Mouse (Mus musculus) forebrain, embryonic 11.5 days (tissue): ENCODE measurements at regions not wholly inside any gene's neighbourhood (a gene's known extent, or its start where the extent isn't known, plus 50 kb on each side); places are given as distances from the start of the nearest gene placed in this dataset.

Source experiments
- ATAC-seq: fragments of 200-750 bp; cut with Nextera tagmentation; replicated peaks from 2 replicates; pipeline ENCODE4 v1.8.0; 2017; ENCODE audit warnings: moderate TSS enrichment; ENCODE audit not compliant: low FRiP score
- DNase-seq: peaks from one replicate; pipeline ENCODE4 v3.0.0-alpha.2; 2017; ENCODE audit warnings: low spot score
- H3K27ac ChIP-seq: fragments of 300-500 bp; sonication (generic); 2 replicates; pipeline ENCODE4 v1.5.1; 2014; ENCODE audit warnings: low read depth, low read length
- H3K27me3 ChIP-seq: fragments of 300-500 bp; sonication (generic); 2 replicates; pipeline ENCODE4 v1.6.1; 2014; ENCODE audit warnings: mild to moderate bottlenecking, low read length, mixed read lengths; ENCODE audit not compliant: control insufficient read depth, insufficient read depth
- H3K36me3 ChIP-seq: fragments of 300-500 bp; sonication (generic); 2 replicates; pipeline ENCODE4 v1.6.1; 2014; ENCODE audit warnings: mild to moderate bottlenecking, low read length, moderate library complexity, mixed read lengths; ENCODE audit not compliant: control insufficient read depth, insufficient read depth
- H3K4me1 ChIP-seq: fragments of 300-500 bp; sonication (generic); replicated peaks from 2 replicates; pipeline ENCODE4 v1.6.1; 2014; ENCODE audit warnings: low read length, mixed read lengths; ENCODE audit not compliant: control insufficient read depth, insufficient read depth
- H3K4me2 ChIP-seq: fragments of 300-500 bp; sonication (generic); 2 replicates; pipeline ENCODE4 v1.6.1; 2014; ENCODE audit warnings: low read depth, mild to moderate bottlenecking, low read length, moderate library complexity, mixed read lengths; ENCODE audit not compliant: severe bottlenecking
- H3K4me3 ChIP-seq: fragments of 300-500 bp; sonication (generic); 2 replicates; pipeline ENCODE4 v1.5.1; 2014; ENCODE audit warnings: low read depth, low read length
- H3K9ac ChIP-seq: fragments of 300-500 bp; sonication (generic); 2 replicates; pipeline ENCODE4 v1.6.1; 2014; ENCODE audit warnings: low read length
- H3K9me3 ChIP-seq: fragments of 300-500 bp; sonication (generic); 2 replicates; pipeline ENCODE4 v1.6.1; 2016; ENCODE audit warnings: low read length, mixed read lengths; ENCODE audit not compliant: control insufficient read depth
- WGBS: fragments of 180-500 bp; shearing (Covaris S2); extraction: QIAGEN DNeasy Blood & Tissue Kit; methylation state at CpG from one replicate; pipeline ENCODE4 v1.1.7; 2014; 5-methylcytosine and 5-hydroxymethylcytosine counted together

DNA sequence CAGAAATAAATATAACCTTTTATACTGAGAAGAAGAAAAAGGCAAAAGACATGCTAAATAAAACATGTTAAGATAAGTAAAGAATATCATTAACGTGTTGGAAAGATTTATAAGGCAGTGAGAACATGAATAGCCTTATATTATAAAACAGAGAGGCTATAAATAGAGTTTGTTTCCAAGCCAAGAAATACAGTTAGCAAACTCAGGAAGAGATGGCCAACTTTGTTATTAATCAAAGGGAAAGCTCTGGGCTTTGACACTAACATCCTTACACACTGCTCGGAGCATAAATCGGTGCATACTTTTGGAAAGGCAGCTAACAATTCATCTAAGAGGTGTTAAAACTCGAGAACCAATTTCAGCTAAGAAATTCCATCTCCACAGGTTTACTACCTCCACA lies 106.3 kb upstream of the Gm26657 start:
- Histone ChIP-seq H3K9me3 (no peaks in the 10 kb centered on the region), H3K4me3 (no peak overlapping the region), H3K9ac (no peak overlapping the region), H3K27ac (no peak overlapping the region), H3K4me2 (no peak overlapping the region), H3K27me3 (no peaks in the 10 kb centered on the region), H3K4me1 (no peaks in the 10 kb centered on the region), H3K36me3 (no peaks in the 10 kb centered on the region)
- no peak for DNase-seq
- 91% methylated on average over 4 of the region's 4 CpGs for WGBS
- ATAC-seq = no peak

DNA sequence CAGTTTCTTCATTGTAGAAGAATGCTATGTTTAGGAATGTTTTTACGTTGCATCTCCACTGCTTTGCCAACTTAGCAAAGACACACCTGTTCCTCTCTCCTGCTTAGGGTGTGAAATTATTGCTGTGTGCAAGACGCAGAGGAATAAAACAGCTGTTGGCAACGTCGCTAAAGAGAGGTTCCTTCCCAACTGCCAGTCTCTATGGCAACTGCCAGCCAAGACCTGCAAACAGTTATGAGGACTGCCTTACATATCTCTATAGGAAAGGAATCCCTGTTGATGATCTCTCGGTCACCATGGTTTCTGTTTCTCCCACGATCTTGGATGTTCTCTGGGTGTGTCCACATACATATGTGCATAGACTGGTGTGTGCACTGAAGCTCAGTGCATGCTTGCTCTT lies 109.6 kb upstream of the Gm26657 start:
- ATAC-seq = no peak
- H3K4me2 ChIP-seq = no peak overlapping the region
- H3K9ac ChIP-seq = no peak overlapping the region
- H3K4me1 ChIP-seq = no peaks in the 10 kb centered on the region
- no peaks in the 10 kb centered on the region for H3K9me3 ChIP-seq
- H3K27ac ChIP-seq = no peak overlapping the region
- DNase-seq = no peak
- no peak overlapping the region for H3K4me3 ChIP-seq
- H3K36me3 ChIP-seq = no peaks in the 10 kb centered on the region
- 80% methylated on average over 6 of the region's 6 CpGs for WGBS
- H3K27me3 ChIP-seq = no peaks in the 10 kb centered on the region

- Histone ChIP-seq H3K9ac (no peak overlapping the region), H3K9me3 (no peaks in the 10 kb centered on the region), H3K4me2 (no peak overlapping the region), H3K4me3 (no peak overlapping the region), H3K27me3 (no peaks in the 10 kb centered on the region), H3K4me1 (no peaks in the 10 kb centered on the region), H3K27ac (no peak overlapping the region), H3K36me3 (no peaks in the 10 kb centered on the region)
- no peak for ATAC-seq
- DNase-seq = no peak
- 73% methylated on average over 7 of the region's 7 CpGs for WGBS
Observed at GRCm38 (mm10) chr4:56627206-56627605, 112.7 kb upstream of the Gm26657 start.

GRCm38 (mm10) chr4:56621782-56622181 lies 118.1 kb upstream of the Gm26657 start:
- 85% methylated on average over 4 of the region's 4 CpGs for WGBS
- ATAC-seq = no peak
- no peak overlapping the region for H3K9ac ChIP-seq
- H3K4me2 ChIP-seq = no peak overlapping the region
- H3K27ac ChIP-seq = no peak overlapping the region
- H3K27me3 ChIP-seq = no peaks in the 10 kb centered on the region
- H3K9me3 ChIP-seq = no peaks in the 10 kb centered on the region
- H3K36me3 ChIP-seq = no peaks in the 10 kb centered on the region
- no peaks in the 10 kb centered on the region for H3K4me1 ChIP-seq
- DNase-seq = no peak
- no peak overlapping the region for H3K4me3 ChIP-seq

GRCm38 (mm10) chr4:56621356-56621755 lies 118.5 kb upstream of the Gm26657 start:
- H3K36me3 ChIP-seq = no peaks in the 10 kb centered on the region
- WGBS = 94% methylated on average over 1 of the region's 1 CpGs
- no peak overlapping the region for H3K4me3 ChIP-seq
- no peaks in the 10 kb centered on the region for H3K4me1 ChIP-seq
- no peak overlapping the region for H3K4me2 ChIP-seq
- DNase-seq (no peak), ATAC-seq (no peak)
- H3K9ac ChIP-seq = no peak overlapping the region
- H3K27me3 ChIP-seq = no peaks in the 10 kb centered on the region
- H3K27ac ChIP-seq = no peak overlapping the region
- H3K9me3 ChIP-seq = no peaks in the 10 kb centered on the region

DNA sequence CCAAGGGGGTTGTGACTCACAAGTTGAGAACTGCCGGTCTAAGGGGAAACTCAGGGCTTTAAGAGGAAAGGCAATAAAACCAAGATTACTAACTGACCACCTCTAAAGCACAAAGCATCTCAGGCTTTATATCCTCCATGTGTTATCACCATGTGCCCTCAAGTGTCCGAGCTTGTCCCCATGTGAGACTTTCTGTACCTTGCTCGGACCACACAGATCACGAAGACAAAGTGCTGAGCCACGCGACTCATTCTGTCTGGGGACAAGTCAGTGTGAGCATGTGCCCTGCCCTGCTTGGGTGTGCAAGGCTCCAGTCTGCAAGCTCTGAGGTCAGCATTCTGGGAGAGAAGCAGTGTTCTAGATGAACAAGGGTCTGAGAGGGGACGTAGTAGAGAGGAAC lies 119.2 kb upstream of the Gm26657 start:
- ATAC-seq (no peak), DNase-seq (no peak)
- Histone ChIP-seq H3K27me3 (no peaks in the 10 kb centered on the region), H3K4me3 (no peak overlapping the region), H3K4me1 (no peaks in the 10 kb centered on the region), H3K27ac (no peak overlapping the region), H3K36me3 (no peaks in the 10 kb centered on the region), H3K4me2 (no peak overlapping the region), H3K9me3 (no peaks in the 10 kb centered on the region), H3K9ac (no peak overlapping the region)
- WGBS = 93% methylated on average over 7 of the region's 7 CpGs

DNA sequence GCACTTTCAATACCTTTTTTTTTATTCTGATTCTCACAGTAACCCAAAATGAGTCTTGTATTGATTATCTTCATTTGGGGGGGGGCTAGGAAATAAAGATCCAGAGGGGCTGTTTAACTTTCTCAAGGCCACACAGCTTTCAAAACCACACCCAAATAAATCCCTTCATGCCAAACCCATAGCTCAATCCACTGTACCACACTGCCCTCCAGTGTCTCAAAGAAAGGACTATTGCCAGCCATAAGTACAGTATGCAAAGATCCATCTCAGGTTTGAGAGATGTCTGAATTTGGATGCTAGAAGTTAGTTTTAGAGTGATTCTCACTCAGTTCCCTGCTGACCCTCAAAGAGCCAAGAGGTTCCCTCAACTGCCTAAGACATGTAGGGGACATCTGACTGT lies 120.1 kb upstream of the Gm26657 start:
- ATAC-seq = no peak
- no peak overlapping the region for H3K4me2 ChIP-seq
- DNase-seq = no peak
- H3K27me3 ChIP-seq = no peaks in the 10 kb centered on the region
- H3K9ac ChIP-seq = no peak overlapping the region
- no peaks in the 10 kb centered on the region for H3K36me3 ChIP-seq
- H3K4me3 ChIP-seq = no peak overlapping the region
- H3K4me1 ChIP-seq = no peaks in the 10 kb centered on the region
- no peak overlapping the region for H3K27ac ChIP-seq
- no peaks in the 10 kb centered on the region for H3K9me3 ChIP-seq

DNA sequence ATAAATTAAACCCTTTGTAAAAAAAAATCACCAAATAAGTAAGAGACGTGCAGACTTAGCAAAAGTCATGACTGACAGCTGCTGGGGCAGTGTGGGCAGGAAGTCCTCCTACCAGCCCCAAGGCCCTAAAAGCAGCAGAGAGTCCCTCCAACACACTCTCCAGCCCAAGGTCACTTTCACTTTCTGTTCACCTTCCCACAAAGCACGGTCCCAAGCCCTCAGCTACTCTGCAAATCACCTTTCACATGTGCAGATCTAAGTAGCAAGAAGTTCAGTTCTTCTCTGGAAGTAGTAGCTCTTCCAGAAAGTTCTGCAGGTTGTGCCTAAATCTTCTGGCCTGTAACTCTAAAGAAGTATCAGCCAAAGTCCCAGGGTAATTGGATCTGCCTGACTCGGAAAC lies 120.8 kb upstream of the Gm26657 start:
- DNase-seq = no peak
- WGBS = 83% methylated on average over 3 of the region's 3 CpGs
- no peak for ATAC-seq

GRCm38 (mm10) chr4:56618433-56618832 lies 121.4 kb upstream of the Gm26657 start:
- no peak overlapping the region for H3K9ac ChIP-seq
- no peaks in the 10 kb centered on the region for H3K27me3 ChIP-seq
- H3K4me3 ChIP-seq = no peak overlapping the region
- WGBS = 93% methylated on average over 5 of the region's 5 CpGs
- no peak overlapping the region for H3K27ac ChIP-seq
- no peak overlapping the region for H3K4me2 ChIP-seq
- H3K4me1 ChIP-seq = no peaks in the 10 kb centered on the region
- no peaks in the 10 kb centered on the region for H3K9me3 ChIP-seq
- no peak for DNase-seq
- ATAC-seq = no peak
- H3K36me3 ChIP-seq = no peaks in the 10 kb centered on the region

More for the DNA sequence above, 120.8 kb upstream of the Gm26657 start:
- no peak overlapping the region for H3K4me3 ChIP-seq
- no peaks in the 10 kb centered on the region for H3K27me3 ChIP-seq
- H3K9ac ChIP-seq = no peak overlapping the region
- no peak overlapping the region for H3K27ac ChIP-seq
- no peaks in the 10 kb centered on the region for H3K4me1 ChIP-seq
- no peak overlapping the region for H3K4me2 ChIP-seq
- no peaks in the 10 kb centered on the region for H3K9me3 ChIP-seq
- no peaks in the 10 kb centered on the region for H3K36me3 ChIP-seq
